Mouse (Mus musculus): ENCODE measurements around the gene Il17rc.

GRCm38 (mm10) chr6:113428006-113428405, 43.2 kb upstream of the Il17rc start:
- TF ChIP-seq CTCF (IDR thresholded peaks at IDR 0.05; ENCODE audit: low read depth) (no peak), EP300 (IDR thresholded peaks at IDR 0.05; ENCODE audit: low read depth) (0 out of 2 replicates have a peak, but pooled peaks have one; percentile 28)
